Mouse (Mus musculus) myocyte (in vitro differentiated cells): ENCODE results near the gene Mmp24.

Experiments used
- POLR2A ChIP-seq: IDR thresholded peaks from one replicate; pipeline ENCODE4 v1.6.1; 2011; ENCODE audit warnings: low read depth, mild to moderate bottlenecking, control low read depth, moderate library complexity; ENCODE audit not compliant: insufficient read length
- REST ChIP-seq: IDR thresholded peaks from one replicate; pipeline ENCODE4 v1.6.1; 2011; ENCODE audit warnings: mild to moderate bottlenecking, control low read depth, moderate library complexity; ENCODE audit not compliant: insufficient read depth, insufficient read length

- TF ChIP-seq POLR2A (no peak), REST (no peak)
Measured at GRCm38 (mm10) chr2:155830841-155831240, 55.7 kb downstream of the Mmp24 start.
